Mouse (Mus musculus): ENCODE data around the gene Sgo2b. TPM values are rescaled to one million over a fixed set of nuclear protein-coding genes. Genes with fewer than 3 reads are reported as not detected.

Gene Sgo2b
- polyA plus RNA-seq (2012), result not detected in 2 replicates

DNA sequence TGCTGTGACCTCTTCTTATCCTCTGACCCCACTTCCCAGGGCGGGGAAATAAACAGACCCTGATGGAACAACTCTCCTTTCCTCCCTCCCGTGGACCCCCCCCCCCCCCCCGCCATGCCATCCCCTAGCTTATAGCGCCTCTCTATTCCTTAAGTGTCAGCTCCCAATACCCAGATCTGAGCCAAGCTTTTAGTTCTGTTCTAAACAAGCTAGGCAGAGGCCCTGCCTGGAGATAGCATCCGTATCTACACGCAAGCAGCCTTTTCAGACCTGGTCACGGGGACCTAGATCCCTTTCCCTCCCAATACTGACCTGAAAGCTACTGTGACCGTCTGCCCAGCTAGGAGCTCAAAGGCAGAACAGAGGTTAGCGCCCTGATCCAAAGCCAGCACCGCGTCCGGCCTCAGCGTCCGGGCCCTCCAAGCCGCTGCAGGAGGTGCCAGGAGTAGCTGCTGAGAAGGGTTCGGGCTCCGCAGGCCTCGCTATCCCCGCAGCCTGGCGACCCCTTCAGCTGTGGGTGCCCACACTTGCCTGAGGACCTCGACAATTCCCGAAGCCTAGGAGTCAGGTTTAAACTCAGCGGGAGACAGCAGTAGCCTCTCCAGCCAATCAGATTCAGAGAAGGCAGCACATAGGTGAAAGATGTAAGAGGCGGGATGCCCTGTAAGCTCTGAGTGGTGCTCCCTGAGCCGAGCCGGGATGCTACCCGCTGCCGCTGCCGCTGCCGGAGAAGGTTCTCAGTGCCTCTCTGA, at the start of gene Sgo2b:
TSS of gene Sgo2b (minus strand) at position 623 of the 752 bp plus-strand sequence.
- no peak for TF ChIP-seq GATA1 (IDR thresholded peaks at IDR 0.05; ENCODE audit: low read length)

DNA sequence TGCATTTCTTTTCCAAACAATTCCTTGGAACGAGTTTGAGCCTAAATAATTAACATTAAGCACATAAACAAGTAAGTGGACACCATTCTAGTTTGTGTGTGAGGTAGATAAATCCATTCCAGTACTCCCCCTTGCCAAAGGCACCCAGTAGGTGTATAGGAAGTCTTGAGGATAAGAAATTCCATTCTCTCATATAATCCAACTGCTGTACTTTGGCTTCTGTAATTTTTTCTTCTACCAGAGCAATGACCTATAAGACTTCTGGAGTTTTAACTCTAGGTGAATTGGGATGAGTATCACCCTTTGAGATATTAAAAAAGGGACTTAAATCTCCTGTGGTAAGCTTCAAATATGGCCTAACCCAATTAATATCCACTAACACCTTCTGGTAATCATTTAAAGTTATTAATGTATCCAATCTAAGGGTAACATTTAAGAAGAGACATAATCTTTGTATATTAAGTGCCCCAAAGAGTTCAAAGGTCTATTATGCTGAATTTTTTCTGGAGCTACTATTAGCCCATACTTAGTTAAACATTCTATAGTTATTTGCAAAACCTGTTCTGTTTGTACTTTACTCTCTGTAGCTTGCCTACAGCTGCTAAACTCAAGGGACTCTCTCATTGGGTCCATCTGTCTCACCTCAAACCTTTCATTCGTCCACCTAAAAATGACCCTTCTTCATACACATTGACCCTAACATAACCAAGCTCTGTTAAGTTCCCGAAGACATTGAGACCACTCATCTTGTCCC, 9.2 kb upstream of the Sgo2b start:
- no peak for TF ChIP-seq GATA1 (IDR thresholded peaks at IDR 0.05; ENCODE audit: low read length)

DNA sequence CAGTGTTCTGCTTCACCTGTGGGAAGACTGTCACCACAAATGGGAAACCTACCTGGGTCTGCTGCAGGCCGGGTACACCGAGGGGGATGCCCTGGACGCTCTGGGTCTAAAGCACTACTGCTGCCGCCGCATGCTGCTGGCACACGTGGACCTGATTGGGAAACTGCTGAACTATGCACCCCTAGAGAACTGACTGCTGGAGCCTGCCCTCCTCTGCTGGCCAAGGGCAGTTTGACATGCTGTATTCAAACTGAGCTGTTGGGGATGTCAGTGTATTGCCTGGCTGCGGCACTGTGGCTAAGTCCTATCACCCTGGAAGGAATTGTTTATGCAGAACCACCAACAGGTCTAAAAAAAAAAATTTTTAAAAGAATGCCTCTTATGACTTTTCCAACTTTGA, 18.9 kb downstream of the Sgo2b start:
- no peak for TF ChIP-seq GATA1 (IDR thresholded peaks at IDR 0.05; ENCODE audit: low read length)

DNA sequence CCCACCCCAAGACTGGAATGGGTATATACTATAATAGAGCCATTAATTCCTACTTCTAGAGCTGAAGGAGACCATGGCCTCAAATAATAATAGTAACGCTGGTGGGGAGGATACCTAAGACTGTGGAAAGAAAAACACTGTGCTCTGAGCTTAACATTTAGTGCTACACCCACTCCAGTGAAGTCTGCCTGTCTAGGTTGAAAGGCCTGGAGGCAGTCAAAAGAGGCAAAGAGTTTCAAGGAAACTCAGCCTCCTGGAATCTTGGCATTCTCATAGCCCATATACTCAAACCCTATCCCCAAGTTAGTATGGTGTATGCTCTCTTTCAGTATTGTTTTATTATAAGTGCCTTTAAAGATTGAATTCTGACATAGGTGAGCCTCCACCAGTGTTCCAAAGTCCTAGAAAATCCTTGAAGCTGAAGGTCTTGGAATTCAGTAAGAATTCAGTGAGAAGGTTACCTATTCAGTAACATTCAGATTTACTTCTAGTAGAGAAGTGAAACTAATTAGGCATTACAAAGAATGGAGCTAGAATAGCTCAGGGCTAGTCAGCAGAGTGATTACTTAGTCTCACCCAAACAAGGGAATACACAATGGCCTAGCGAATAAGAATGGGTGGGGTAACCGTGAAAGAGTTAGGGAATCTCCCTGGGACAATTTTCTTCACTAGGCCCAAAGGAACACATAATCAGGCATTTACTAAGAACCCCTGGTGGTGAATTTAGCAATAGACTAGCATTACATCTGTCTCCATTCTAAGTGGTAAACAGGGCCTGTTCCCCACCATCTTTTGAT, 22.5 kb downstream of the Sgo2b start:
- no peak for TF ChIP-seq GATA1 (IDR thresholded peaks at IDR 0.05; ENCODE audit: low read length)

DNA sequence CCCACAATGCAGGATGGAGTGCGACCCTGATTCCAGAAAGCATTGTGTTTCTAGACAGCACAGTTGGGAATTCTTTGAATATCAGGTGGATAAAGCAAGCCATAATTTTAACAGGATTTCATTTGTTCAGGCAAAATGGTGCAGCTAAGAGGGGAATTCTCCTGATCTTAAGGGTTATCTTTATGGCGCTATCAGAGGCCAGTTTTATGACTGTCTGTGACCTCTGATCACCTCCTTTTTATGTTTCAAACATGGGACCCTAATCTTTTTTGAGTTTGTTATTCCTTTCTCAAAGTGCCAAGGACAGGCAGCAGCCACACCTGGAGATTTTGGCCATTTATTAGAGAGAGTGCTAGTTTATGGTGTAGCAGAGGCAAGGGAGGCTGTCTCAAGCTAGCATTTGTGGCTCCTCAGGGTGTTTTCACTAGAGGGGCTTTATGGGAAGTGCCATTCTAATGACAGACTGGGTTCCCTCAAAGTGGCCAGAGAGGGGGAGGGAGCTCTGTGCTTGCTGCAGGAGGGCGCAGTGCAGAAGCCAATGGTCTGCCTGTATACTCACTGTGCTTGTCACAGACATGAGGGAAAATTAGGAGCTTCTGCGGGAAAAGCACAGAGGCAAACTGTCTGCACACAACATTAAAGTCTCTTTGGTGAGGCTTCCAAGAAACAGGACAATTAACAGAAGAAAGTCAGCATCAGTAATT, 30.6 kb downstream of the Sgo2b start:
- no peak for TF ChIP-seq GATA1 (IDR thresholded peaks at IDR 0.05; ENCODE audit: low read length)

DNA sequence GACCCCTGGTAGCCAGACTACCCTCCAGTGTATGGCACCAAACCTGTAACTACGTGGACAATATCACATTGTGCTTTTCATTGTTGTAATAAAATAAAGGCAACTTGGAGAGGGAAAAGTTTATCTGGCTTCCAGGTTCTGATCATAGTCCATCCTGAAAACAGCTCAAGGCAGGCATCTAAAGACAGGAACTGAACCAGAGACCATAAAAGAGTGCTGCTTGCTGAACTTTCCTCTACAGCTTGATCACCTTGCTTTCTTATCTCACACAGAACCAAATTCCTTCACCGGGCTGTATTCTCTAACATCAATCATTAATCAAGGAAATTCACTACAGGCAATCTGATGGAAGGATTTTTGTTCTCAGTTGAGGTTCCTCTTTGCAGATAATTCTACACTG, 57.0 kb downstream of the Sgo2b start:
- no peak for TF ChIP-seq GATA1 (IDR thresholded peaks at IDR 0.05; ENCODE audit: low read length)

DNA sequence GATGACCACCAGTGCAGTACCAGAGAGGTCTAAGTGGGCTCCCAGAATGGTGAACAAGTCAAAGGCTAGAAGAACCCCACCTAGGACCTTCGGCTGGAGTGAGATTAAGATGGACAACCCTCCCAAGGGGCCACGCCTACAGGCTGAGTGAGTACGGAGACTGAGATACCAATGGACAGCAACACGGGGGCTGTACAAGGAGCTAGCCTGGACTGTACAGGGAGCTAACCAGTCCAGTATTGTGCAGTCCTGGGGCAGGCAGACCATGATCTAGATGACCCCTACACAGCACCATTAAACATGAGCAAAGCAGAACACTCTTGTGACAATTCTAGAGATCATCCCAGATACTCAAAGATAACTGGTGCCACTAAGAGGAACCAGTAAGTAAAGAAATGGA, 73.7 kb downstream of the Sgo2b start:
- TF ChIP-seq GATA1 (IDR thresholded peaks at IDR 0.05; ENCODE audit: low read length), result no peak

DNA sequence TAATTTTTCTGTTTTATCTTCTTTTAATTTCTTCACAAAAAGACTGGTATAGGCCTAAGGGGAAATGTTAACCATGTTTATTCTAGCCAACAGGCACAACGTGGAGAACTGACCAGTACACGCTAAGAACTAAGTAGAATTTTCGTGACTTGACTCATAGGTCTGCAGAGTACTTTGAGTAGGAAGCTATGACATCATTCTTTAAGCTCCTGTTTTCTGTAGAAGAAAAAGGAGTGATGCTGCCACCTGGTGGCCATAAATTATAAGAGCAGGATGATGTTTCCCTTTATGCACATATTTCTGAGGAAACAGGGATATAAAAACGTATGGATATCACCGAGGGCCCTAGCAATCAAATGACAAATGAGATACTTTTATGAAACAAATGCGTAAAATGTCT, 74.7 kb downstream of the Sgo2b start:
- TF ChIP-seq GATA1 (IDR thresholded peaks at IDR 0.05; ENCODE audit: low read length), result no peak

DNA sequence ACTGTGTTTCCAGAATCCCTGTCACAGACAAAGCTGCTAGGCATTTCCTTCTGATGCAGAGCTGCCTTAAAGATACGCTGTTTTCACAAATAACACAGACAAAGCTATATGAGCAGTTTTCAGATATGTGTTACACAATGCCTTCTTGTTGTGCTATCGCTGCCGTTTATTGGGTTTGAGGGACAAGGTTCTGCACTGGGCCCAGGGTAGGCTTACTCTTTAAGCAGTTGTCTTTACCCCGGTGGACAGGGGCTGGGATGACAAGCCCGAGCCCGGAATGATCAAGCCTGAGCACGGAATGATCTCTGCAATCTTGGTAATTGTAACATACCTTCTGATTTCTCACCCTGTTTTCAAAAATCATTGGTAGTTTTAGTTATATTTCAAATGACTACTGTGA, 75.1 kb downstream of the Sgo2b start:
- no peak for TF ChIP-seq GATA1 (IDR thresholded peaks at IDR 0.05; ENCODE audit: low read length)

Data from G1E-ER4 (cell line).